Mouse (Mus musculus): ENCODE measurements around the gene Xrn2. TPM values are rescaled to one million over a fixed set of nuclear protein-coding genes. Genes with fewer than 3 reads are reported as not detected.
"Not testable (repeated sequence)": the region's sequence is repeated elsewhere in the genome, so short reads cannot be mapped to it uniquely, and the experiment has no call there.

The Xrn2 gene
- polyA plus RNA-seq, 1 experiment from 2014 or later = 73.3 TPM

DNA sequence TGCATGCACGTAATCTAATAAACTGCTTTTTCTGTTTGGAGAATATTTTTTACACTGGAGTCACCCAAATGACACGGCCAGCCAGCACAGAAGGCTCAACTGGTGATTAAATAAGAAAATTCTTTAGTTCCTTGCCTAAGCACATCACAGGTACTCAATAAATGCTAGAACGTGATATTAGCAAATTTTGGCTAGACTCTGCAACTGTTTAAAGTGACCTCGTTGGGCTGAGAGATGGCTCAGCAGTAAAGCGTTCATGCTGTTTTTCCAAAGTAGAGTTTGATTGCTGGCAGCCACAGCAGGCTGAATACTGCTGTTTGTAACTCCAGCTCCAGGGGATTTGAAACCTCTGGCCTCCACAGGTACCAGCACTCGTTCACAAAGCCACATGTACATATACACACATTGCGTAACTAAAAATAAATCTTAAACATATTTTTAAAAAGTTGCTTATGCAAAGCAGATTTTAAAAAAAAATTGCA, 614 bp upstream of the Xrn2 start:
- peak; percentile 29 for ATAC-seq (replicated peaks)
- Histone ChIP-seq H3K36me3 (replicated peaks) (no peaks in the 10 kb centered on the region), H3K27me3 (replicated peaks) (no peaks in the 10 kb centered on the region), H3K4me1 (peaks cover 26% of the 10 kb centered on the region), H3K4me3 (peak overlapping the region; percentile 100), H3K9me3 (no peaks in the 10 kb centered on the region), H3K27ac (peak overlapping the region; percentile 99), H3K9ac (peak overlapping the region; percentile 84), H3K4me2 (peak overlapping the region; percentile 55)
- 55% methylated on average over 7 of the region's 7 CpGs for WGBS

DNA sequence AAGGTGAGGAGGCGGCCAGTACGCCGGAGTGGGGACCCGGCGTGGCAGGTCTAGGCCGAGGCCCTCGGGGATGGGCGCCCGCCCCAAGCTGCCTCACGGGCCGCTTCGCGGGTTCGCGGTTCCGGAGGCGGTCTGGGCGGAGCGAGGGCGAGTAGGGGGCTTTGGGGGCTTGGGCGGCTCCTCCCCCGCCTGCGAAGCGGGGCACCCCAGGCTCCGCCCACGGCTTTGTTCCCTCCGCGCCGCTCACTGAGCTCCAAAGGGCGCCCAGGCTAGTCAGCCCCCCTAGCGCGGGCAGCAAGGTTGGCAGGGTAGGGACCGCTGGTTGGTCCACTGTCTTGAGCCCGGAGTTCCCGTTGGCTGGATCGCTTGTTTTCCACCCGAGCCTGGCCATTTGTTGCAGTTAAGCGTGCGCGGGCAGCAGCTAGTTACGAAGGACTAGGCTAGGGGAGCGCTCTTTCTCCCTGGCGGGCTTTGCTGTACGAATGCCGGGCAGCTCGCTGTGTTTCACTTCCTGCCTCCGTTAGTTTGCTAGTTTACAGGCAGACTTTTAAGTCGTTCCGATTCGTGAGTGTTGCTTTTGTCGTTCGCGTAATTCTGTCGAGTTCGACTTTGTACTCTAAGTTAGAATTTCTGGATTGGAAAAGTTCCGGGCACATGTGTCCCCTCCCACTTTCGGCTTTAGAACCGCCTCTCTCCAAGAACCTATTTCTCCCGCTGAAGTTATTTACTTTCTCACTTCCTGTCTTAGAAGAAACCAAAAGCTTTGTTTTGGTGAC, 586 bp downstream of the Xrn2 start:
- Histone ChIP-seq H3K36me3 (replicated peaks) (no peaks in the 10 kb centered on the region), H3K9me3 (no peaks in the 10 kb centered on the region), H3K27ac (peak overlapping the region; percentile 99), H3K27me3 (replicated peaks) (no peaks in the 10 kb centered on the region), H3K9ac (peak overlapping the region; percentile 84), H3K4me3 (peak overlapping the region; percentile 100), H3K4me1 (peaks cover 26% of the 10 kb centered on the region), H3K4me2 (peak overlapping the region; percentile 55)
- under 1% methylated on average over 59 of the region's 59 CpGs for WGBS
- ATAC-seq (replicated peaks) = peak; percentile 93

DNA sequence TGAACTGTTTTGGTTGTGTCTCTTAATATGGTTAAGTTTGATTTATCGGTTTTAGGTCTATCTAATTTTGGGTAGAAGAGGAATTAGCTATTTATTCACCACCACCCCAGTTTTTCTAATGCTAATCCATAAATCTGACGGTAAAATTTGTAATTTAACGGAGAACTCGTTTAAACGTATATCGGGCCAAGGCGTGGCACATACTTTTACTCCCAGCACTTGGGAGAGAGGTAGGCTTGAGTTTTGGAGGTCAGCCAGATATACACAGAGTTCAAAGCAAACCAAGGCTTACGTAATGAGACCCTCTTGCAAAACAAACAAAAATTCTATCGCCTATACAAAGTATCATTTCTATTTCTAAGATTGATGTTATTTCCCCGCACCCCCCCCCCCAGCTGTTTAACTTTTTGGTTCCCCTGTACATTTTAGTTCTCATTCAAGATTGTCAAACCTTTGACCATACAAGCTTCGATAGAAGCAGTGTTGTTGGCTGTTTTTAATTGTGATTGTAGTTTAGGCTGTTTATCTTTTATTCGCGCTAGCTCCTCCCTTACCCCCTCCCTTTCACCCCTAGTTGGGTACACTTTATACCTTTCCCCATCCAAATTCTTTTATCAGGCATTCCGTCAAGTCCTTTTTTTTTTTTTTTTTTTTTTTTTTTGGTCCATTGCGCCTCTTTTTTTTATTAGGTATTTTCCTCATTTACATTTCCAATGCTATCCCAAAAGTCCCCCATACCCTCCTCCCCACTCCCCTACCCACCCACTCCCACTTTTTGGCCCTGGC, 1.5 kb downstream of the Xrn2 start:
- H3K4me2 ChIP-seq = peak overlapping the region; percentile 55
- no peaks in the 10 kb centered on the region for H3K9me3 ChIP-seq
- H3K36me3 ChIP-seq (replicated peaks) = no peaks in the 10 kb centered on the region
- H3K4me1 ChIP-seq = peaks cover 26% of the 10 kb centered on the region
- 27% methylated on average over 15 of the region's 15 CpGs for WGBS
- peak overlapping the region; percentile 100 for H3K4me3 ChIP-seq
- peak overlapping the region; percentile 84; the same call in 1 of the 2 replicates for H3K9ac ChIP-seq
- H3K27me3 ChIP-seq (replicated peaks) = no peaks in the 10 kb centered on the region
- no peak for ATAC-seq (replicated peaks)
- peak overlapping the region; percentile 99; the same call in 1 of the 2 replicates for H3K27ac ChIP-seq

DNA sequence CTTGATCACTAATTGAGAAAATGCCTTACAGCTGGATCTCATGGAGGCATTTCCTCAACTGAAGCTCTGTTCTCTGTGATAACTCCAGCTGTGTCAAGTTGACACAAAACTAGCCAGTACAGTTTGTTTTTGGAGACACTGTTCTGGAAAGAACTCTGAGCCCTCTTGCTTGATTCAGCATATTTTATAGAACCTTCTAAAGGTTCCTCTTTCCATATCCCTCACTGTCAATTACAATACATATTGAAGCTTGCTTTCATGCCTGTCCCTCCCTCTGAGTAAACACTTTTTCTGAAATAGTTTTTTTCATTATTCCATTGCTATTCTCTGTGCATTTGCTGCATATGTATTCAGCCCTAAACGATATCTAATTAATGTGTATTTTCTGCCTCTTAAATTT, 9.2 kb downstream of the Xrn2 start:
- not testable (repeated sequence) for H3K27me3 ChIP-seq (replicated peaks); H3K4me3 ChIP-seq; H3K9ac ChIP-seq; H3K27ac ChIP-seq; ATAC-seq (replicated peaks); H3K4me2 ChIP-seq; H3K4me1 ChIP-seq; H3K36me3 ChIP-seq (replicated peaks); H3K9me3 ChIP-seq
- WGBS = 92% methylated on average over 1 of the region's 1 CpGs

DNA sequence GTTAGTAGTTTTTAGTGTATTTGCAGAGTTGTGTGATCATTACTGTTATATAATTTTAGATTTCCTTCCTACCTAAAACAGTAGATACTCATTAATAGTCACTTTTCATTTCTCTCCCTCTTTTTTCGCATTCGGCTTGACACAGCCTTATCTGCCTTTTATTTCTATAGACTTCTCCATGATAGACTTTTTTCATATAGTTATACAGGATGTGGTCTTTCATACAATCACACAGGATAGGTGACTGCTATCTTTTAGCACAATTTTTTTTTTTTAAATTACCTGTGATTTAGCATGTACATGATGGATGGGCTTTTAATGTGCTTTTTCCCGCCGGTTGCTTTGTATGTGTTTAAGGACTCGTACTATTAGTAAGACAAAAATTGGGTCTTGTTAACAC, 10.3 kb downstream of the Xrn2 start:
- no peak for ATAC-seq (replicated peaks)
- no peaks in the 10 kb centered on the region for H3K27me3 ChIP-seq (replicated peaks)
- H3K36me3 ChIP-seq (replicated peaks) = 0 out of 2 replicates have a peak, but pooled peaks cover 3% of the 10 kb centered on the region
- H3K27ac ChIP-seq = no peak overlapping the region
- H3K9me3 ChIP-seq = no peaks in the 10 kb centered on the region
- no peak overlapping the region for H3K4me2 ChIP-seq
- no peaks in the 10 kb centered on the region for H3K4me1 ChIP-seq
- no peak overlapping the region for H3K4me3 ChIP-seq
- no peak overlapping the region for H3K9ac ChIP-seq
- WGBS = 96% methylated on average over 5 of the region's 5 CpGs

DNA sequence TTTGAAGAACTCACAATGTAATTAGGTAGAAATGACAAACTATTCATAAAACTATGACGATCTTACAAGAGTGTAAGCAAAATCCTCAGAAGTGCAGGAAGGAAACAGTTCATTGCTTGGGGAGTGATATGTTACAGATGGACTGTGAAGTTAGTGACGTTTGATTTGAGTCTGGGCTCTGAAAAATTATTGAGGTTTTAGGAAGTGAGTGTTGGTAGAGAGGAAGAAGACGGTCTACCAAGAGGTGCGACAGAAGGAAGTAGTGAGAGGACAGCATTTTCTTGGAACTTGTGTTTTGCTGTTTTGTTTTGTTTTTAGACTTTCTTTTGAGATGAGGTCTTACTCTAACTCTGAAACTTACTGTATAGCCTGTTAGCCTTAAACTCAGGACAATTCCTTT, 10.8 kb downstream of the Xrn2 start:
- no peak overlapping the region for H3K4me3 ChIP-seq
- no peaks in the 10 kb centered on the region for H3K27me3 ChIP-seq (replicated peaks)
- WGBS = 97% methylated on average over 4 of the region's 4 CpGs
- no peaks in the 10 kb centered on the region for H3K9me3 ChIP-seq
- H3K36me3 ChIP-seq (replicated peaks) = 0 out of 2 replicates have a peak, but pooled peaks cover 4% of the 10 kb centered on the region
- no peak overlapping the region for H3K9ac ChIP-seq
- no peaks in the 10 kb centered on the region for H3K4me1 ChIP-seq
- no peak overlapping the region for H3K27ac ChIP-seq
- no peak overlapping the region for H3K4me2 ChIP-seq
- ATAC-seq (replicated peaks) = no peak

DNA sequence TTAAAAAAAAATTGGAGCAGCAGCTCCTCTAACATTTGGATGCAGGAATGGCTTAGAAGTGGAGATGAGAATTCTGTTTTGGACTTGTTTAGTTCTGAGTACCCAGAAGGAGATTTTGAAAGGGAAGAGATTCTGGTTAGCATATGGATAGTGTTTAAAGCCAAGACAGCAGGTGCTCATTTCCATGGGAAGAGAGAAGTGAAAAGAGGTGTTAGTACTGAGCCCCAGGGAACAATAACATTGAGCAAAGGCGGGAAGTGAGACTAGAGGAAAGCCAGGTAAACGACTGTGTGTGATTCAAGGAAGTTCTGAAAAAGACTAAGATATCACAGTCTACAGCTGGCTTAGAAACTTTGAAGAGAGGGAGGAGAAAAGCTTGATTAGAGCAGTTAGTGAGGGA, 20.3 kb downstream of the Xrn2 start:
- H3K9me3 ChIP-seq = no peaks in the 10 kb centered on the region
- ATAC-seq (replicated peaks) = no peak
- H3K36me3 ChIP-seq (replicated peaks) = peaks cover 19% of the 10 kb centered on the region; the same call in 1 of the 2 replicates
- no peak overlapping the region for H3K4me3 ChIP-seq
- no peak overlapping the region for H3K9ac ChIP-seq
- WGBS = 67% methylated on average over 2 of the region's 2 CpGs
- H3K4me1 ChIP-seq = no peaks in the 10 kb centered on the region
- H3K27me3 ChIP-seq (replicated peaks) = no peaks in the 10 kb centered on the region
- H3K4me2 ChIP-seq = no peak overlapping the region
- no peak overlapping the region for H3K27ac ChIP-seq

DNA sequence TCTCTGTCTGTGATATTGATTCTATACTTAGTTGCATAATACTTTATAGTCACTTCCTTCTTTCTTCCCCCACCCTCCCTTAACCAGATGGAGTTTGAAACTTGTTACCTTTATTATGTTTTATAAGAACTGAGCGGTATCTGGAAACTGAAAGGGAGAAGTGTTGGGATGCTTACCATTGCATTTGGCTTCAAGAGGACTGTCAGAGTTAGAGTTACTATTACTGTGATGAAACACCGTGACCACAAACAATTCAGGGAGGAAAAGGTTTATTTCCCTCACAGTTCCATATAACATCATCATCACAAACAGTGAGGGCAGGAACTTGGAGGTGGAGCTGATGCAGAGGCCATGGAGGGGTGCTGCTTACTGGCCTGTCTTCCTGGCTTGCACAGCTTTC, 23.1 kb downstream of the Xrn2 start:
- no peaks in the 10 kb centered on the region for H3K4me1 ChIP-seq
- H3K4me3 ChIP-seq = no peak overlapping the region
- peaks cover 14% of the 10 kb centered on the region; the same call in 1 of the 2 replicates for H3K36me3 ChIP-seq (replicated peaks)
- H3K4me2 ChIP-seq = no peak overlapping the region
- no peak for ATAC-seq (replicated peaks)
- H3K27me3 ChIP-seq (replicated peaks) = no peaks in the 10 kb centered on the region
- no peak overlapping the region for H3K9ac ChIP-seq
- 91% methylated on average over 2 of the region's 2 CpGs for WGBS
- H3K9me3 ChIP-seq = no peaks in the 10 kb centered on the region
- no peak overlapping the region for H3K27ac ChIP-seq

DNA sequence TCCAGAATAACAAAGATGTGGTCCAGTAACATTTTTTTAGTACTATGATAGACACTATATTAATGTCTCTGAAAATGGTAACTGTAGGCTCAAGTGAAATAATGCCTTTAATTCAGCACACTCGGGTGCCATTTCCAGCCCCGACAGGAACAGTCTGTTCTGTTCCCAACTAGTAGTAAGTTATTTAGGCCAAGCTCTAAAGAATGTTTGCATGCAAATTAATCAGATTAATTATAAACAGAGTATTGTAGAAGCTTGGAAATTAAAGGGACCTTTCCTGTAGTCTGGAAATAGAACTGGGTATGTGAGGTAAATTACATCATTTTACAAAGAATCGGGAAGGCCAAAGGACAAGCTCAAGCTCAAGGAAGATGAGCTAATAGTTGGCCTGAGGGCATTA, 34.3 kb downstream of the Xrn2 start:
- Histone ChIP-seq H3K36me3 (replicated peaks) (peaks cover 24% of the 10 kb centered on the region; the same call in 1 of the 2 replicates), H3K4me3 (no peak overlapping the region), H3K9ac (no peak overlapping the region), H3K4me1 (no peaks in the 10 kb centered on the region), H3K27me3 (replicated peaks) (no peaks in the 10 kb centered on the region), H3K9me3 (no peaks in the 10 kb centered on the region), H3K27ac (no peak overlapping the region), H3K4me2 (no peak overlapping the region)
- no peak for ATAC-seq (replicated peaks)
- WGBS = 93% methylated on average over 3 of the region's 3 CpGs

DNA sequence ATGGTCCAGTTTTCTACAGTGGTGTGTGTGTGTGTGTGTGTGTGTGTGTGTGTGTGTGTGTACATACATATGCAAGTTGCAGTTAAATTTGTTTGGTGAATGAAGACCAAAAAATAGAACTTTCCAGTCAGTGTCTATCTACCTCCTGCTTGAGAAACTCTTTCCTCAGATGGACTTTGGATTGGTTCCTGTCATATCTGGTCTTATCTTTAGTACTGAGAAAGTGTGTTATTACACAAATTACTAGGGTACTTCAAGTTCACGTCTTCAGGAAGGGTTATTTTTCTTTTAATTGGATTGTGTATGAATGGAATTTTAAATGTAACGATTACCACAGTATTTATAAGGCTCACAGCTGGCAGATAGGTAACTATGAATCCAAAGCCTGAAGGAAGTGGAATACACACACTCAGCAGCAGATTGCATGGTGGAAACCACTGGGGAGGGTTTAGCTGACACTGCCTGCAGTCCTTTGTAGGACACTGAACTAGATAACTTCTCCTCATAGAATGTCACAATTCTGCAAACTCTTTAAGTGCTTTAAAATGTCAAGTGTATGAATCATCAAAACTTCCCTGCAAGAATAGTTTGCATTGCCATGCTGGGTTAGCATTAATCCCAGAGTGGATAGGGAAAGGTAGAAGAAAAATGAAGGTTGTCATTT, 40.6 kb downstream of the Xrn2 start:
- Histone ChIP-seq H3K4me1 (no peaks in the 10 kb centered on the region), H3K4me2 (no peak overlapping the region)
- 87% methylated on average over 2 of the region's 2 CpGs for WGBS

DNA sequence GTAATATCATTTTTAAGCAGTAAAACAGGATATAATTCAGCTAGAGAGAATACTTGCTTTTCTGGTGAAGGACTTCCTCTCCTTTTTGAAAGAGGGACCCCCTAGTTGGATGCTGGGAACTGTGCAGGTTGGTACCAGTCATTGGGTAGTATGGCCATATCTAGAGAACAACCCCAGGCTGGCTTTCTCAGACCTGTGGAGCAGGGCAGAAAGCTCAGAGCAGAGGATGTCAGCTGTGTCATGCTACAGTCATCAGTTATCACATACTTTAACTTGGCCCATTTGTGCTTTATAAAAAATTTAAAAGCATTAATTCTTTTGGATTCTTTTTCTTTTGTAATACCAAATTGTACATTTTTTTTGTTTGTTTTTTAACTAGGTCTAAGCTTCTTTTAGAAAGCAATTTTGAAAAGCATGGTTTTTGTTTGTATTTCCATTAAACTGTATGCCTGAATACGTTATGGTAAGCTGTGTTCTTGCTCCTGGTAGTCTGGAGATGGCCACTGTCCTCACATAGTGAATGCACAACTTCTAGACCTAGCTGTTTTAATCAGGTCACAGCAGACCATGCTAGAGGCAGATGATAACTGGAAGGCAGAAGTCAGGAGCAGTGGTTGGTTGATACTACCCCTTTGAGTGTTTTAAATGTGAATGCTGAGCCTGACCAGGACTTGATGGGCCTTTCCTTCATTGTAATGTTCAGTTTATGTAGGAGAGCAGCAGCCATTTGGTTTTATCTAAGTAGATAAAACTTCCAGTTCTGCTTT, 54.9 kb downstream of the Xrn2 start:
- WGBS = 82% methylated on average over 1 of the region's 1 CpGs

More for the DNA sequence above, 40.6 kb downstream of the Xrn2 start:
- no peak for ATAC-seq (replicated peaks)
- Histone ChIP-seq H3K4me3 (no peak overlapping the region), H3K9me3 (no peaks in the 10 kb centered on the region), H3K9ac (no peak overlapping the region), H3K27ac (no peak overlapping the region), H3K27me3 (replicated peaks) (no peaks in the 10 kb centered on the region), H3K36me3 (replicated peaks) (peaks cover 22% of the 10 kb centered on the region)

More for the DNA sequence above, 54.9 kb downstream of the Xrn2 start:
- Histone ChIP-seq H3K27me3 (replicated peaks) (no peaks in the 10 kb centered on the region), H3K4me2 (no peak overlapping the region), H3K4me3 (no peak overlapping the region), H3K36me3 (replicated peaks) (peaks cover 2% of the 10 kb centered on the region; the same call in 1 of the 2 replicates), H3K9me3 (no peaks in the 10 kb centered on the region), H3K9ac (no peak overlapping the region), H3K4me1 (no peaks in the 10 kb centered on the region), H3K27ac (no peak overlapping the region)
- ATAC-seq (replicated peaks) = no peak

Data from midbrain, embryonic 15.5 days (tissue).